Mouse (Mus musculus): ENCODE data around the gene Gabrg3. TPM values are rescaled to one million over a fixed set of nuclear protein-coding genes. Genes with fewer than 3 reads are reported as not detected.

Gene Gabrg3
- polyA plus RNA-seq (2015; fragmentation: Nextera tagmentation; extraction: Ambion mirVana), result 1.7 and 1.9 TPM in 2 replicates

DNA sequence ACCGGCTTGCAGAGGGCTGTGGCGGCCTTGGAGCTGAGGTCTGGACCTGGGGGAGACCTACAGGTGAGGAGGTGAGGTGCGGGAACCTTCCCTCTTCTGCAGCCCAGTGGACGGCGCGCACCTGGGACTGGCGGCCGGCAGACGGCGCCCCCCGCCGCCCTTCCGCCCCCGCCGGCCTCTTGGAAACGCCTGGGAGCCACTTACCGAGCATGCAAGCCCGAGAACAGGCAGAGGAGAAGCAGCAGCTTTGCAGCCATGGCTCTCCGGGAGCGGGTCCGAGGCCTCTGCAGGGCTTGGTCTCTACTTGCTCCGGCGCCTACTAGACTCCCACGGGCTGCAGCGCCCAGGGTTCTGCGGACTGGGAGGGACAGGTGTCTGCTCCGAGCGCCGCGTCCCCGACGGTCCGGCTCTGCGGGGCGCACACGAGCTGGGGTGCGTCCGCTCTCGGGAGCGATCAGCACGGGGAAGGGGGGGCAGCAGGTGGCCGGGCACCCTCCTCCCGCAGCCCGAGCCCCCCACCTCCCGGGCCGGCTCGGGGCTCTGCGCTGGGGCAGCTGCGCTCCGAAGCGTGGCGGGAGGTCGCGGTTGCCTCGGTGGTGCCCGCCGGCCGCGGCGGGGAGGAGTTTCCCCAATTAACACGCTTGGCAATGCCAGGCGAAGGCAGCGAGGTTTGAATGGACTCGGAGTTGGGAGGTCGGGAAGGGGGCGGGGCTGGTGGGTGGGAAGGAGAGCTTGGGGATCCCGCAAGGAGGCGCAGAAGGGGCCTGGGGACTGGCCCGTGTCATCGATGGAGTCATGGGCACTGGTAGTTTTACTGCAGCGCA lies at the start of gene Gabrg3:
Gabrg3 (minus strand) TSS at position 672 of the 824 bp plus-strand sequence.
- Histone ChIP-seq H3K9me3 (no peaks in the 10 kb centered on the region), H3K4me2 (replicated peaks) (peak within 1 kb of the TSS; percentile 83), H3K27me3 (peaks cover 30% of the 10 kb centered on the region), H3K4me3 (replicated peaks) (peak within 1 kb of the TSS; percentile 68), H3K9ac (replicated peaks) (peak within 1 kb of the TSS; percentile 69), H3K36me3 (no peaks in the 10 kb centered on the region), H3K27ac (peak within 1 kb of the TSS; percentile 19; the same call in 1 of the 2 replicates), H3K4me1 (replicated peaks) (peaks cover 20% of the 10 kb centered on the region)
- ATAC-seq, result peak; percentile 84
- under 1% methylated on average over 61 of the region's 71 CpGs for WGBS

DNA sequence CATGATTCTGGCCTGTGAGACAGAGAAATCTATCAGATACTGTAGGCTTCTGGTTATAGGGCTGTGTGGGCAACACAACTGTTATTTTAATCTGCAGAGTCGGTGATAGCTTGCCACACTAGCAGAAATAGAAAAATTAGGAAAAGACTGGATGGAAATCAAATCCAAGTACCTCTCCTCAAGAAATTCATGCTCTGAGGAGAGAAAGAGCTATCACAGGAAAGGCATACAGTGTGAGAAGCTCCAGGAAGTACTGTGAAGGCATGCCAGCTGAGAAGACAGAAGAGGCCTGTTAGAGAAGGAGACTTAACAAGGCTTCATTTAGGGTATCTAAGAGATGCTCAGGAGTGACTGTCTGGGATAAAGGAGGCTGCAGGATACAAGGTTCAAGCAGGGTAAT lies 35.7 kb upstream of the Gabrg3 start:
- Histone ChIP-seq H3K36me3 (no peaks in the 10 kb centered on the region), H3K27ac (no peak overlapping the region), H3K4me3 (replicated peaks) (no peak overlapping the region), H3K27me3 (no peaks in the 10 kb centered on the region), H3K9me3 (no peaks in the 10 kb centered on the region), H3K4me1 (replicated peaks) (no peaks in the 10 kb centered on the region), H3K4me2 (replicated peaks) (no peak overlapping the region), H3K9ac (replicated peaks) (no peak overlapping the region)
- no peak for ATAC-seq
- WGBS, result 82% methylated on average over 1 of the region's 1 CpGs

DNA sequence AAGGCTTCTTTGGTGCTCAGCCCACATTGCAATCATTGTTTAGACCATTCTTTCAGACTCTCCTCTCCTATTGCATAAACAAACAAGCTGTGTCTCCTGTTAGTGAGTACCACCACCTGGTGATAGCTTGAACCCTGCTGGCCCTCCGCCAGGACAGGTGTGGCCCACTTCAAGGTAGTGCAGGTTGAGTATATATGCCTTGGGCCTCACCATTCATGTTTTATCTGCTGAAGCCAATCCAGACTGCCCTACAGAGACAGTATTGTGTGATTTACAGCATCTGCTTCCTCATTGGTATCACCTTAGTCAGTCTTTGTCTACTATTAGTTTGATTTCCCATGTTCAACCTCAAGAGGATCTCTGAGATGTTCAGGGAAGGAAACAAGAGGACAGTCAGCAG lies 34.1 kb upstream of the Gabrg3 start:
- no peaks in the 10 kb centered on the region for H3K36me3 ChIP-seq
- 93% methylated on average over 1 of the region's 1 CpGs for WGBS
- no peak for ATAC-seq

DNA sequence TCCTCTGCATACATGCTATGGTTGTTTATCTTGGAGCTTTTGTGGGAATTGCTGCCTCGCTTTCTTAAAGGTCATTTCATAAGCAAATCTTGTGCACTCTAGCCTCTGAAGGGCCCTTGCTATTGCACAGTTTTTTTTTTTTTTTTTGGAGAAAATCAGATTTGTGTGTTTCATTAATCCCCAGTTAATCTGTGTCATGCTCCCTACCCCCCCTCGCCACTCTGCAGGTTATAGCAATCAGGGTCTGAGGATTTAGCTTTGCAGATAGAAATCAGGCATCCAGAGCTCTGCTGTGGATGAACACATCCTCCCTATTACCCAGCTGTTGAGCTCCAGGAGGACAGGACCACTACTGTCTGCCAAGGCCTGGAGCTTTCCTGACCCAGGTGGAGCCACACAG lies 32.4 kb upstream of the Gabrg3 start, which contains the start of gene Gabrb3:
Gabrb3 (plus strand) TSS at position 301 of the 400 bp plus-strand sequence.
- 47% methylated on average over 2 of the region's 2 CpGs for WGBS
- H3K9ac ChIP-seq (replicated peaks), result no peak within 1 kb of the TSS
- ATAC-seq, result no peak

More for the DNA sequence above, 34.1 kb upstream of the Gabrg3 start:
- no peak overlapping the region for H3K27ac ChIP-seq
- no peak overlapping the region for H3K4me3 ChIP-seq (replicated peaks)
- no peaks in the 10 kb centered on the region for H3K4me1 ChIP-seq (replicated peaks)
- no peaks in the 10 kb centered on the region for H3K27me3 ChIP-seq
- no peaks in the 10 kb centered on the region for H3K9me3 ChIP-seq
- no peak overlapping the region for H3K4me2 ChIP-seq (replicated peaks)
- no peak overlapping the region for H3K9ac ChIP-seq (replicated peaks)

DNA sequence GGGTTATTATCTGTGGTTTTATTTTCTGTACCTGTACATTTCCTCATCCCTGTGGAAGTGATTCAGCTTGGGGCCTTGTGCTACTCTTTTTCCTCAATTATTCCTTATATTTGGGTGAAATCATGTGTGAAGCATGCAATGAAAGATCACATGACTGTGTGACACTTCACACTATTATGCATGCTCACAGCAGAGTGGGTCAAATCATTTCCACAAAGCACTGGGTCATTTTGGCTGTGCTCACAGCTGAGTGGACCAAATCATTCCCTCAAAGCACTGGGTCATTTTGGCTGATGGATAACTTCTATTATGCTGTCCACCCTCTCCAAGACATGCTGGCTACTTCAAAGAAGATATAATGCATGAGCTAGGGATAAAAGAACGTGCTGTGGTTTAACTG lies 25.9 kb upstream of the Gabrg3 start:
- no peaks in the 10 kb centered on the region for H3K27me3 ChIP-seq
- H3K27ac ChIP-seq, result no peak overlapping the region
- H3K9me3 ChIP-seq, result no peaks in the 10 kb centered on the region
- WGBS, result 27% methylated on average over 1 of the region's 1 CpGs
- ATAC-seq, result no peak
- no peak overlapping the region for H3K4me3 ChIP-seq (replicated peaks)
- H3K9ac ChIP-seq (replicated peaks), result no peak overlapping the region
- no peaks in the 10 kb centered on the region for H3K36me3 ChIP-seq
- H3K4me1 ChIP-seq (replicated peaks), result no peaks in the 10 kb centered on the region
- no peak overlapping the region for H3K4me2 ChIP-seq (replicated peaks)

More for the DNA sequence above, 32.4 kb upstream of the Gabrg3 start, which contains the start of gene Gabrb3:
- Histone ChIP-seq H3K4me3 (replicated peaks) (no peak within 1 kb of the TSS), H3K4me2 (replicated peaks) (no peak within 1 kb of the TSS), H3K9me3 (no peaks in the 10 kb centered on the region), H3K27me3 (no peaks in the 10 kb centered on the region), H3K4me1 (replicated peaks) (no peaks in the 10 kb centered on the region), H3K36me3 (no peaks in the 10 kb centered on the region), H3K27ac (no peak within 1 kb of the TSS)

DNA sequence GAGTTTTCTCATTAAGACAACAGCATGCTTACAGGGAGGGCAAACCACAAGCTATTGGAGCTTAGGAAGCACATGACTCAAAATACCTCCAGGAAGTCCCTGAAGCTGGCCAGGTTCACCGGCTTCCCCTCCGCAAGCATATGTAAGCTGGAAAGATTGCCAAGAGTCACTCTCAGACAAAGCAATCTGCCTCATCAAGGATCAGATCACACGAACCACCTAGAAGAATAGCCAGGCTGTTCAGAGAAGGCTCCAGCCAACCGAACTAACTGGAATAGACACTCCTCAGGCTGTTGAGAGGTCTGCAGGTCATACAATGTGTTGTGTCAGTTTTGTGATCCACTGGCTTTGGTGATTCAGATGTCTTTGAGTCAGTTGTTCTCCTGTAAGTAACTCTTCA lies 24.2 kb upstream of the Gabrg3 start:
- Histone ChIP-seq H3K27me3 (no peaks in the 10 kb centered on the region), H3K4me3 (replicated peaks) (no peak overlapping the region), H3K4me1 (replicated peaks) (no peaks in the 10 kb centered on the region), H3K9me3 (no peaks in the 10 kb centered on the region), H3K36me3 (no peaks in the 10 kb centered on the region), H3K4me2 (replicated peaks) (no peak overlapping the region), H3K9ac (replicated peaks) (no peak overlapping the region), H3K27ac (no peak overlapping the region)
- 85% methylated on average over 4 of the region's 4 CpGs for whole genome bisulfite sequencing
- ATAC-seq, result no peak

DNA sequence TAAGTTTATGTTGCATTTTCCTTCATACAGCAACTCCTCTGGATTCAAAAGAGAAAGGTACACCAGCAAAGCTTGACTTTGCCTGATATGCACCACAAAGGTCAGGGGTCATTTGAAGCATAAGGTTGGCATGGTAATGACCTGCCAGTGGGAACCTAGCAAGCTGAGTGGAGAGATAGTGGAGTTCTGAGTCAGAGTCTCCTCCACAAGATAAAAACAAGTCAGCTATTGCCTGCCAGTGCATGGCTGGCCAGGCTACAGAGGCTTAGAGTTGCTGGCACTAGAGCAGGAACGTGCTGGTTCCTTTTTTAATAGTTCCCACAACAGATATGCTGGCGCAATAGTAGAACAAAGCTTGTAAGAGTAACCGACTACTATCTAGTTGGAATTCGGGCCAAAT lies 6.6 kb upstream of the Gabrg3 start:
- Histone ChIP-seq H3K27me3 (peaks cover under 1% of the 10 kb centered on the region; the same call in 1 of the 2 replicates), H3K36me3 (no peaks in the 10 kb centered on the region), H3K9me3 (no peaks in the 10 kb centered on the region), H3K4me2 (replicated peaks) (no peak overlapping the region), H3K4me1 (replicated peaks) (peaks cover 10% of the 10 kb centered on the region), H3K4me3 (replicated peaks) (no peak overlapping the region), H3K27ac (no peak overlapping the region), H3K9ac (replicated peaks) (no peak overlapping the region)
- whole genome bisulfite sequencing, result 89% methylated on average over 4 of the region's 4 CpGs
- no peak for ATAC-seq

DNA sequence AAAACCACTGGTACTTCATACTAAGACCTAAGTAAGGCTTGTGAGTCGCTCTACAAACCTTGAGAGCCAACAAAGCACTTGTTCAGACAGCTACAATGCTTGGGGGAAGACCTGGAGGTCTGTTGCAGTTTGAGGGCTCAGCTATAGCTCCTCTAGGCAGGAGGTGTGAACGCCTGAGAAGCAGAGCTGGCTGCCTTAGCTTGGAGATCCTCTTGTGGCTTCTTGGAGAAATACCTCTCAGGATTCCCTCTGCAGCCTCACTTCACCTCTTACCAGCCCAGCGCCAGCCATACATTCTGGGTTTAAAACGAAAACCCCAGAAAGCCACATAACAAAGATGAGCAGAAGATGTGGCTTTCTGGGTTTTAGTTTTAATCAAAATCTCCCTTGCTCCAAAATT lies 3.1 kb upstream of the Gabrg3 start:
- H3K9ac ChIP-seq (replicated peaks), result no peak overlapping the region
- 49% methylated on average over 4 of the region's 4 CpGs for WGBS

DNA sequence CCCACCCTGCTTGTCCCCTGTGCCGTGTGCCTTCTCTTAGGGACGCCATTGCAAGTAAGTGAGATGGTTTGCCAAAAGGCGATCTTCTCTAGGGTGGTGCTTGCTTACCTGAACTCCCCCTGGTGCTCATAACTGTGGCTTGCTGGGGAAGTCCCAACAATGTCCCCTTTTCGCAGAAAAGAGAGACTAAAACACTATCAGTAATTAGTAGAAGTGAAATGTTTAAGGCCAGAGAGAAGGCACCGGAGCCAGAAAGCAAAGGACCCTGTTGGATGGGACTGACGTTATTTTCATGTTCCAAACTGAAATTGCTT lies 310 bp upstream of the Gabrg3 start:
- no peaks in the 10 kb centered on the region for H3K36me3 ChIP-seq
- H3K4me1 ChIP-seq (replicated peaks), result peaks cover 20% of the 10 kb centered on the region
- H3K4me3 ChIP-seq (replicated peaks), result peak overlapping the region; percentile 68
- peak overlapping the region; percentile 83 for H3K4me2 ChIP-seq (replicated peaks)
- no peak overlapping the region for H3K27ac ChIP-seq
- 19% methylated on average over 6 of the region's 6 CpGs for WGBS
- peak overlapping the region; percentile 69 for H3K9ac ChIP-seq (replicated peaks)
- peaks cover 30% of the 10 kb centered on the region for H3K27me3 ChIP-seq
- no peak for ATAC-seq
- H3K9me3 ChIP-seq, result no peaks in the 10 kb centered on the region

More for the DNA sequence above, 3.1 kb upstream of the Gabrg3 start:
- peaks cover 24% of the 10 kb centered on the region for H3K27me3 ChIP-seq
- H3K9me3 ChIP-seq, result no peaks in the 10 kb centered on the region
- ATAC-seq, result no peak
- H3K36me3 ChIP-seq, result no peaks in the 10 kb centered on the region
- no peak overlapping the region for H3K4me2 ChIP-seq (replicated peaks)
- peaks cover 20% of the 10 kb centered on the region for H3K4me1 ChIP-seq (replicated peaks)
- no peak overlapping the region for H3K27ac ChIP-seq
- no peak overlapping the region for H3K4me3 ChIP-seq (replicated peaks)

DNA sequence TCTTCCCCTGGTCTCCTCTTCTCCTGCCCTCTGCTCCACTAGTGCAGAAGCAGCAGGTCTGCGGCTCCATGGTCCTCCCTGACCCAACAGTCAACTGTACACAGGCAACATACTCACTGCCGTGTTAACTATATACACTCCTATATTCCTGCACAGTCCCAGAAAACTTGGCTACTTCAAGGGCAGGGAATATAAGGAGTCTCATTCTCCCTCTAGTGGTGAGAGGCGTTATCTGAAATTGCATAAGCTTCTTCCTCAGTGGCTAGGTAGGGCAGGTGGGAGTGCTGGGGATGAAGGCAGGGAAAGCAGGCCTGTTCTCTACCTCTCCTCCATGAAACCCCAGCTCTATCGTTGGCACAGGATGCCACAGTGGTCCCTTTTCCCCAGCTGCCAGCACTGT lies 2.9 kb downstream of the Gabrg3 start:
- Histone ChIP-seq H3K27ac (no peak overlapping the region), H3K9me3 (no peaks in the 10 kb centered on the region), H3K4me2 (replicated peaks) (no peak overlapping the region), H3K4me1 (replicated peaks) (peaks cover 13% of the 10 kb centered on the region), H3K36me3 (no peaks in the 10 kb centered on the region), H3K27me3 (peaks cover 30% of the 10 kb centered on the region), H3K9ac (replicated peaks) (no peak overlapping the region), H3K4me3 (replicated peaks) (no peak overlapping the region)
- peak; percentile 60 for ATAC-seq
- WGBS, result 33% methylated on average over 4 of the region's 4 CpGs

DNA sequence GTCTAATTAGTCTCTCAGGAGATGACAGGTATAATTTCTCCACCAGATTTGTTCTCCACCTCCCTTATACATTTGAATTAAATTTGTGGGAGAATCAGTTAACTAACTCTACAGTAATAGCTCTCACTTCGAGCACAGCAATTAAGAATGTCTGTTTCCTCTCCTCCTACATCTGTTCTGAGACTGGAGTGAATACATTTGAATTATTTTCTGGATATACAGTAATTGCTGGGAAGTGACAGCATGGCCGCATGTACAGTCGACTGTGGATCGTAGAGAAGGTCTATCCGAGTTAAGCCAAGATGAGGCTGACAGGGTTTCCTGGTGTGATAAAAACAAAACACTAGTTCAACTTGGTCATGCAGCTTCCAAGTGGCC lies 21.0 kb downstream of the Gabrg3 start:
- no peaks in the 10 kb centered on the region for H3K4me1 ChIP-seq (replicated peaks)
- H3K9ac ChIP-seq (replicated peaks), result no peak overlapping the region
- no peaks in the 10 kb centered on the region for H3K36me3 ChIP-seq
- H3K4me3 ChIP-seq (replicated peaks), result no peak overlapping the region
- 75% methylated on average over 5 of the region's 5 CpGs for WGBS
- H3K9me3 ChIP-seq, result no peaks in the 10 kb centered on the region
- H3K27me3 ChIP-seq, result no peaks in the 10 kb centered on the region
- no peak for ATAC-seq
- H3K4me2 ChIP-seq (replicated peaks), result no peak overlapping the region
- no peak overlapping the region for H3K27ac ChIP-seq

DNA sequence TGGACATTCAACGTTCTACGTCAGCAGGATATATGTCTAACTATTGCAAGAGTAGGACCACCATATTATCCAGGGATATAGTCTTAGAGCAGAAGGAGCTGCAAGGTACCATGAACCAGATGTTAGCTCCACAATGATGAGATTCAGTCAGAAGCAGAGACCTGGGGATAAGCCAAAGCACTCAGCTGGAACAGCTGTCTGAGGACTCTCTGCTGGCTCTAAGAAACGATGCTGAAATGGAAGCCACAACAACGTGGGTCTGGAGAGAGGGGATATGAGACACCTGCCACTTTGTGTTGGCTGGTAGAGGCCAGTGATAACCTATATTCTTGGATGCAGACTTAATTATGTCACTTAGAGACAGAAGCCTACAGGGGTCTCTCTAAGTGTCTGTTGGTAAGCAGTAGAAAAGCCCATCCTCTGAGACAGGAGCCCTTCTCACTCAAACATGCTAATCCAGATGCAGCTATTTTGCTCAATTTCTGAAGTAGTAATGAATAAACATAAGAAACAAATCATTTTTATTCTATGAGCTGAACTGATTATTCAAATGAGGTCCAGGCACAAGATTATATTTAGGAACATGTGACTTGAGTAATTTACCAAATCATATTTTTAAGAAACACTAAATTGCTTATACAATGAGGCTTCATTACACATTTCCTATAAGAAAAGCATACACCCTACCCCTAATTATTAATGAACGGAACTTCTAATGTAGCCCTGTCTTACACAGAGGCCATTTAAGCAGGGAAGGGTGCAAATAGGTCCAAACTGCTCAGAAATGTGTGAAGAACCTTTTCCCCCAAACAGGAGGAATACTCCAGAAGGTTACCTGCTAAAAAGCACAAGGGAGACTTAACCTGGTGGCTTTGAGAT lies 21.6 kb downstream of the Gabrg3 start:
- no peak overlapping the region for H3K4me2 ChIP-seq (replicated peaks)
- H3K27ac ChIP-seq, result no peak overlapping the region
- H3K9me3 ChIP-seq, result no peaks in the 10 kb centered on the region
- 78% methylated on average over 5 of the region's 5 CpGs for WGBS
- no peak overlapping the region for H3K9ac ChIP-seq (replicated peaks)
- no peak overlapping the region for H3K4me3 ChIP-seq (replicated peaks)
- ATAC-seq, result no peak
- no peaks in the 10 kb centered on the region for H3K27me3 ChIP-seq
- no peaks in the 10 kb centered on the region for H3K36me3 ChIP-seq
- H3K4me1 ChIP-seq (replicated peaks), result no peaks in the 10 kb centered on the region
